Mouse (Mus musculus) forebrain, embryonic 11.5 days (tissue): ENCODE results near the gene Cntnap1. TPM values are rescaled to one million over a fixed set of nuclear protein-coding genes. Genes with fewer than 3 reads are reported as not detected.
"Not testable (repeated sequence)": the region's sequence is repeated elsewhere in the genome, so short reads cannot be mapped to it uniquely, and the experiment has no call there.

Source experiments
- ATAC-seq: fragments of 200-750 bp; cut with Nextera tagmentation; replicated peaks from 2 replicates; pipeline ENCODE4 v1.8.0; 2017; ENCODE audit warnings: moderate TSS enrichment; ENCODE audit not compliant: low FRiP score
- DNase-seq: peaks from one replicate; pipeline ENCODE4 v3.0.0-alpha.2; 2017; ENCODE audit warnings: low spot score
- H3K27ac ChIP-seq: fragments of 300-500 bp; sonication (generic); 2 replicates; pipeline ENCODE4 v1.5.1; 2014; ENCODE audit warnings: low read depth, low read length
- H3K27me3 ChIP-seq: fragments of 300-500 bp; sonication (generic); 2 replicates; pipeline ENCODE4 v1.6.1; 2014; ENCODE audit warnings: mild to moderate bottlenecking, low read length, mixed read lengths; ENCODE audit not compliant: control insufficient read depth, insufficient read depth
- H3K36me3 ChIP-seq: fragments of 300-500 bp; sonication (generic); 2 replicates; pipeline ENCODE4 v1.6.1; 2014; ENCODE audit warnings: mild to moderate bottlenecking, low read length, moderate library complexity, mixed read lengths; ENCODE audit not compliant: control insufficient read depth, insufficient read depth
- H3K4me1 ChIP-seq: fragments of 300-500 bp; sonication (generic); replicated peaks from 2 replicates; pipeline ENCODE4 v1.6.1; 2014; ENCODE audit warnings: low read length, mixed read lengths; ENCODE audit not compliant: control insufficient read depth, insufficient read depth
- H3K4me2 ChIP-seq: fragments of 300-500 bp; sonication (generic); 2 replicates; pipeline ENCODE4 v1.6.1; 2014; ENCODE audit warnings: low read depth, mild to moderate bottlenecking, low read length, moderate library complexity, mixed read lengths; ENCODE audit not compliant: severe bottlenecking
- H3K4me3 ChIP-seq: fragments of 300-500 bp; sonication (generic); 2 replicates; pipeline ENCODE4 v1.5.1; 2014; ENCODE audit warnings: low read depth, low read length
- H3K9ac ChIP-seq: fragments of 300-500 bp; sonication (generic); 2 replicates; pipeline ENCODE4 v1.6.1; 2014; ENCODE audit warnings: low read length
- H3K9me3 ChIP-seq: fragments of 300-500 bp; sonication (generic); 2 replicates; pipeline ENCODE4 v1.6.1; 2016; ENCODE audit warnings: low read length, mixed read lengths; ENCODE audit not compliant: control insufficient read depth
- WGBS: fragments of 180-500 bp; shearing (Covaris S2); extraction: QIAGEN DNeasy Blood & Tissue Kit; methylation state at CpG from one replicate; pipeline ENCODE4 v1.1.7; 2014; 5-methylcytosine and 5-hydroxymethylcytosine counted together
- polyA plus RNA-seq: library from polyadenylated mRNA; unstranded; fragments of >200 nt; fragmentation: Nextera tagmentation; extraction: Ambion mirVana; gene quantifications from 2 replicates; pipeline ENCODE4 v1.2.1, GENCODE M21; 2014

Gene Cntnap1
- polyA plus RNA-seq, 1 experiment from 2014 or later: 0.55 TPM

DNA sequence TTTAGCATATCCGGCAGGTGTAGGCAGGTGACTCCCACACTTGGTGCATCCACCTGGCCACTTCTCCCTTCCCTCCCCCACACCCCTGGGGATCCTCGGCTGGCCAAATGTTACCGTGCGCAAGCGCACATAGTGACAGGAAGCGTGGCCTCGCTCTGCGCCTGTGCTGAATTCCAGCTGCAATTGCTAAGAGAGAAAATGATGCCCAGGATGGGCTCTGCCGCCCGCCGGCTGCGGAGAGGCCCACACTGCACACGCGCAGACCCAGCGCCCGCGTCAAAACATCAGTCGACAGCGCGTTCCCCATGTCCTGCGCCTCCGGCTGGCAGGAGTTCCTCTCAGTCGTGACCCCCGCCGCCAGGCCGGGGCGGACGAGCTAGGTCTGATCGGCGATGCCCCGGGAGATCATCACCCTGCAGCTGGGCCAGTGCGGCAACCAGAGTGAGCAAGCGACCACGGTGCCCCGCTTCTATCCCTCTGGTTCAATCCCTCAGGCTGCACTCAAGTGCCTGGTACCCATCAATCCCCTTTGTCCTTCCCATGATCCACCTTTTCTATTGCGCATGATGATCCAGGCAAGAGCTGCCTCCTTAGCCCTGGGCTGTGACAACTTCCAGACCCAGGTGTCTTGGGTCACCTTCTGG is 14.5 kb upstream of the Cntnap1 start, which contains the start of gene Tubg2:
Gene Tubg2 (plus strand): TSS at position 180 of the 644 bp plus-strand sequence.
- peak within 1 kb of the TSS; percentile 69 for H3K4me2 ChIP-seq
- peak; percentile 81 for DNase-seq
- peak within 1 kb of the TSS; percentile 34 for H3K4me3 ChIP-seq
- peaks cover 2% of the 10 kb centered on the region; the same call in 1 of the 2 replicates for H3K27me3 ChIP-seq
- 0 out of 2 replicates have a peak within 1 kb of the TSS, but pooled peaks have one; percentile 10 for H3K27ac ChIP-seq
- 2% methylated on average over 36 of the region's 36 CpGs for WGBS
- H3K9me3 ChIP-seq: no peaks in the 10 kb centered on the region
- H3K4me1 ChIP-seq: peaks cover 7% of the 10 kb centered on the region; the same call in 1 of the 2 replicates
- H3K36me3 ChIP-seq: no peaks in the 10 kb centered on the region
- H3K9ac ChIP-seq: peak within 1 kb of the TSS; percentile 65
- ATAC-seq: peak; percentile 42; the same call in 1 of the 2 replicates

DNA sequence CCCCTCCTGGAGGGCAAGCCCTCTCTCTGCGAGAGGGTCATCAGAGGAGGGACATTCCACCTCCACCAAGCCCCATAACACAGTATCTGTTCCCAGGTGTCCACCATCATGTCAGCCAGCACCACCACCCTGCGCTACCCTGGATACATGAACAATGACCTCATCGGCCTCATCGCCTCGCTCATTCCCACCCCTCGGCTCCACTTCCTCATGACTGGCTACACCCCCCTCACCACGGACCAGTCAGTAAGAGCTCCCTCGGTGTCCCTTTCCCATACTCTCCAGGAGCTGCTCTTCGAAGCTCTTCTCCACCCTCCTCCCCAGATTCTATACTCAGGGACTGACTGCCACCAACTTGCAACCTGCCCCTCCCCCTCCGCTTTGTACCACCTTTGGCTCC is 10.2 kb upstream of the Cntnap1 start:
- H3K9me3 ChIP-seq, ATAC-seq, H3K4me2 ChIP-seq, DNase-seq, H3K36me3 ChIP-seq, H3K4me3 ChIP-seq, H3K27ac ChIP-seq, H3K9ac ChIP-seq: not testable (repeated sequence)
- peaks cover 22% of the 10 kb centered on the region for H3K4me1 ChIP-seq
- H3K27me3 ChIP-seq: peaks cover 27% of the 10 kb centered on the region
- 73% methylated on average over 8 of the region's 10 CpGs for WGBS

DNA sequence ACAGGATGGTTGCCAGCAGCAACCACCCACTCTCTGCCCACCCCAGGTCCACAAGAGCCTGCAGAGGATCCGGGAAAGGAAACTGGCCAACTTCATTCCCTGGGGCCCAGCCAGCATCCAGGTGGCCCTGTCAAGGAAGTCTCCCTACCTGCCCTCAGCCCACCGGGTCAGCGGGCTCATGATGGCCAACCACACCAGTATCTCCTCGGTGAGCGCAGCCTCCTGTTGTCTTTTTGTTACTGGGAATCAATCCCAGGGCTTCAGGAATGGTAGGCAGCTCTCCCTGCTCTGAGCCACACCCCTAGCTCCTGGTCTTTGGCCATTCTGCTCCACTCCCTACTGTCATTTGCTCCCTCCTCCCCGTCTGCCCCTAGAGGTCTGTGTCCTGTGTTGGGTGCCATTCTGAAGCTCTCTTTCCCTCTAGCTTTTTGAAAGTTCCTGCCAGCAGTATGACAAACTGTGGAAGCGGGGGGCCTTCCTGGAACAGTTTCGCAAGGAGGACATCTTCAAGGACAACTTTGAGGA is 9.3 kb upstream of the Cntnap1 start:
- ATAC-seq, H3K9ac ChIP-seq, H3K4me3 ChIP-seq, H3K27ac ChIP-seq, H3K9me3 ChIP-seq, H3K4me2 ChIP-seq, DNase-seq, H3K36me3 ChIP-seq: not testable (repeated sequence)
- 78% methylated on average over 6 of the region's 8 CpGs for WGBS
- H3K27me3 ChIP-seq: peaks cover 36% of the 10 kb centered on the region
- peaks cover 15% of the 10 kb centered on the region for H3K4me1 ChIP-seq

DNA sequence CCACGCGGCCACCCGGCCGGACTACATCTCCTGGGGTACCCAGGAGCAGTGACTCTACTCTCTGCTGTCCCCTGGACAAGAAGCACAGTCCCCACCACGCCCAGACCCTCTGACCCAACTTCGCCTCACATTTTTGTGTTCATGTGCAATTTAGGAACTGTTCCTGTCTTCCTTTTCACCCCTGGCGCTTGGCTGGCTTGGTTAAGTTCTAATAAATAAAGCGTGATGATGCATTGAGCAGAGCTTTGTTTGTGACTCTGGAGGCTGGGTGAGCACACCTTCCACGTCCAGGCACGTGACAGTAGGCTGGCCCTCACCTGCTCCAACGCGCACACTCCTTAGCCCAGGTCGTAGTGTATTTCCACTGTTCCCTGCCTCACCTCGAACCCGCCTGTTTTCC is 8.8 kb upstream of the Cntnap1 start:
- DNase-seq: no peak
- ATAC-seq: no peak
- Histone ChIP-seq H3K4me3 (no peak overlapping the region), H3K27me3 (peaks cover 39% of the 10 kb centered on the region), H3K4me2 (no peak overlapping the region), H3K36me3 (no peaks in the 10 kb centered on the region), H3K9ac (no peak overlapping the region), H3K4me1 (peaks cover 14% of the 10 kb centered on the region), H3K27ac (no peak overlapping the region), H3K9me3 (no peaks in the 10 kb centered on the region)
- 87% methylated on average over 15 of the region's 15 CpGs for WGBS

DNA sequence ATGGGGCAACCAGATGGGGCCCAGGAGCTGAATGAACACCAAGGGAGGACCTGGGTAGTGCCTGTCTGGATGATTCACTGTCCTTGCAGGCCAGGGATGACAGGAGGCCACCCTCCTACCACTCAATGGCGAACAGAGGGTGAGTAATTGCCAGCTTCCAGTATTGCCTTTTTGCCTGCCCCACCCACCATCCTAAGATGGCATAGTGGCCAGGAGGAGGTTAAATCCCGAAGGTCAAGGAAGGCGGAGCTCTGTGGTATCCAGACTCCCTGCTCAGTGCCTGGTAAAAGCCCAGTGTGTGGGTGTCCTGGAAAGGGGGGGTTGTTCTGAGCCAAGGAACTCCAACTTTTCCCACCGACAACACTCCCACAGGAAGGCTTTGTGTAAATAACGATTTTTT is 8.0 kb upstream of the Cntnap1 start:
- ATAC-seq: no peak
- H3K9me3 ChIP-seq: no peaks in the 10 kb centered on the region
- H3K27ac ChIP-seq: no peak overlapping the region
- no peaks in the 10 kb centered on the region for H3K36me3 ChIP-seq
- no peak overlapping the region for H3K9ac ChIP-seq
- 54% methylated on average over 5 of the region's 5 CpGs for WGBS
- peaks cover 14% of the 10 kb centered on the region for H3K4me1 ChIP-seq
- DNase-seq: no peak
- H3K4me3 ChIP-seq: no peak overlapping the region
- no peak overlapping the region for H3K4me2 ChIP-seq
- H3K27me3 ChIP-seq: peaks cover 47% of the 10 kb centered on the region

DNA sequence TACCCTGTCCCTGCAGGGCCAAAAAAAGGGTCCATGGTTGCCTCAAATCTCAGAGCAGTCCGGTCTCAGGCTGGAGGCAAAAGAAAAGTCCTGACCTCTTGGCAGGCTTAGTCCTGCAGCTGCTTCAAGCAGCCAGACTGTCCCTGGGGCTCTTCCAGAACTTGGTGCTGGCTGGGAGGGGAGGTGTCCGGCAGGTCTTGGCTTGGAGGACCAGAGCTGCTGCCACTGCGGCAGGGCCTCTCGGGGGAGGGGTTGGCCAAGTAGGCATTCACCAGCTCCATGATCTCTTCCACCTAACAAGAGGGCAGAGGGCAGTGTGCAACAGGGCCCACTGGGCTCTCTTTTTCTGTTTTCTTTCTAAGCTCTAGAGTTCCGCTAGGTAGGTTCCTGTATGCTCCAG is 7.6 kb upstream of the Cntnap1 start:
- WGBS: 52% methylated on average over 5 of the region's 5 CpGs
- Histone ChIP-seq H3K9me3 (no peaks in the 10 kb centered on the region), H3K9ac (no peak overlapping the region), H3K4me2 (no peak overlapping the region), H3K36me3 (no peaks in the 10 kb centered on the region), H3K4me3 (no peak overlapping the region), H3K27me3 (peaks cover 51% of the 10 kb centered on the region), H3K4me1 (peaks cover 14% of the 10 kb centered on the region), H3K27ac (no peak overlapping the region)
- no peak for DNase-seq
- ATAC-seq: no peak

DNA sequence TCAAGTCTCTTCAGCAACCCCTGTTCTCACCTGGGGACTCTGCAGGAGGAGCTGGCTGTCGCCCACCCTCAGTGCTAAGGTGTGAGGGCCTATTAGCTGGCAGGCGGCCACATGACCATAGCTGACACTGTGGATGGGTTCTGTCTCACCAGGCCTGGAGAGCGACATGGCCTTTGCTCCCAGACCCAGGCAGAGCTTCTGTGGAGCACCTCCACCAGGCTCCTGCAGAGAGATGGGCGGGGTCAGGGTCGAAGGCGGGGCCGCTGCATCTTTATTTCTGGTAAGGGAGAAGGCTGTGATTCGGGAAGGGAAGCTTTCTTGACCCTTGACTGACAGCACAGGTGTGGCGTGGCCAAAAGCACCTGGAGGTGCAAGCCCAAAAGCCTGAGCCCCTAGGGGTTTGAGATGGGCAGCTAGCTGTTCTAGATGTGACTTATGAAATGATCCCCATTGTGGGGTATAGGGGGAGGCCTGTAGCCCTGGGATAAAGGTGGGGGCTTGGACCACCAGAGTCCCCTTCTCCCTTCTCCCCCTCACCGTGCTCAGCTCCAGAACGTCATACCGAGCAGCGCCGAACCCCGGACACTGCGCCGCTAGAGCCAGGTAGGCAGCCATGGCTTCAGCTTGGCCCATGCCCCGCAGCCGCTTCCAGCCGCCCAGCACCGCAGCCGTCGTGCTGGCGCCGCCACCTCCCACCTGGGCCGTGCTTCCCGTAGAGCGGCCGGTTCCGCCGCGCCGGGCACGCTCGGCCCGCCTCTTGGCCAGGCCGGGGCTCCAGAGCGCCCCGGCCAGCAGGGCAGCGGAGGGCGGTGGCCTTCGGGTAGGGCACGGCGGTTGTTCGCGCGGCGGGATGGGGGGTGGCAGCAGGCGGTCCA is 6.6 kb upstream of the Cntnap1 start:
- Histone ChIP-seq H3K27me3 (peaks cover 61% of the 10 kb centered on the region), H3K4me1 (peaks cover 14% of the 10 kb centered on the region), H3K4me2 (peak overlapping the region; percentile 45), H3K36me3 (no peaks in the 10 kb centered on the region), H3K9ac (peak overlapping the region; percentile 12; the same call in 1 of the 2 replicates), H3K27ac (no peak overlapping the region), H3K9me3 (no peaks in the 10 kb centered on the region), H3K4me3 (peak overlapping the region; percentile 18)
- ATAC-seq (no peak), DNase-seq (no peak)
- WGBS: 7% methylated on average over 48 of the region's 49 CpGs

DNA sequence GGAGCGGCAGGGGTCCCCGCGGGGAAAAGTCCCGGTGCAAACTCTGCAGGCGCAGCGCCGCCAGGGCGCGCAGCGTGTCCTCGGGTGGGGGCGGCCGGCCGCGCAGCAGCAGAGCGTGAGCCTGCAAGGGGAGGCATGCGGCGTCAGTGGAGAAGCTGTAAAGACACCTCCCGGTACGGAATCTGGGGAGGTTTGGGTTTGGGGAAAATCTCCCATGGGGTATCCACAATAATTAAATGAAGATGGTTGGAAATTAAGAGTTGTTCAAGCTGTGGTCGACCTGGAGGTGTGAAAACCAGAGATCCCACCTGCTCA is 6.0 kb upstream of the Cntnap1 start:
- DNase-seq (no peak), ATAC-seq (no peak)
- no peak overlapping the region for H3K27ac ChIP-seq
- H3K9ac ChIP-seq: peak overlapping the region; percentile 12; the same call in 1 of the 2 replicates
- no peaks in the 10 kb centered on the region for H3K36me3 ChIP-seq
- no peaks in the 10 kb centered on the region for H3K9me3 ChIP-seq
- 2% methylated on average over 20 of the region's 21 CpGs for WGBS
- H3K27me3 ChIP-seq: peaks cover 67% of the 10 kb centered on the region
- peaks cover 14% of the 10 kb centered on the region for H3K4me1 ChIP-seq
- H3K4me2 ChIP-seq: peak overlapping the region; percentile 45
- H3K4me3 ChIP-seq: peak overlapping the region; percentile 18
